Mouse (Mus musculus) c-Kit-positive CD71-negative TER-119-negative erythroid progenitor cells, embryonic 14.5 days (primary cell): ENCODE measurements around the gene Zscan26.
A peak's percentile ranks its signal among the peaks of the same experiment; 100 is the strongest.
"Not testable (repeated sequence)": the region's sequence is repeated elsewhere in the genome, so short reads cannot be mapped to it uniquely, and the experiment has no call there.

ENCODE experiments used
- DNase-seq: peaks from one replicate; pipeline ENCODE4 v3.0.0-alpha.2; 2013; ENCODE audit warnings: low read depth

Zscan26 gene

GRCm38 (mm10) chr13:21423301-21423700, 30.2 kb downstream of the Zscan26 start:
- no peak for DNase-seq

- DNase-seq: no peak
Measured at GRCm38 (mm10) chr13:21418865-21419264, 34.7 kb downstream of the Zscan26 start.

GRCm38 (mm10) chr13:21417298-21418010, 36.1 kb downstream of the Zscan26 start:
- DNase-seq: no peak

GRCm38 (mm10) chr13:21415750-21416149, 37.8 kb downstream of the Zscan26 start:
- DNase-seq: no peak

GRCm38 (mm10) chr13:21415266-21415665, 38.3 kb downstream of the Zscan26 start:
- no peak for DNase-seq

- DNase-seq: no peak
Measured at GRCm38 (mm10) chr13:21414231-21415212, 39.0 kb downstream of the Zscan26 start.

GRCm38 (mm10) chr13:21408805-21409459, 44.6 kb downstream of the Zscan26 start:
- DNase-seq: no peak

- peak; percentile 50 for DNase-seq
Measured at GRCm38 (mm10) chr13:21407969-21408804, 45.3 kb downstream of the Zscan26 start.

GRCm38 (mm10) chr13:21407341-21407740, 46.2 kb downstream of the Zscan26 start:
- DNase-seq: no peak

- no peak for DNase-seq
Measured at GRCm38 (mm10) chr13:21402848-21403247, 50.7 kb downstream of the Zscan26 start.

- DNase-seq: peak; percentile 73
Measured at GRCm38 (mm10) chr13:21402287-21402846, 51.2 kb downstream of the Zscan26 start, which contains the start of gene Zkscan3. Gene Zkscan3 (minus strand): TSS chr13:21402755.

- DNase-seq: no peak
Measured at GRCm38 (mm10) chr13:21401636-21402286, 51.8 kb downstream of the Zscan26 start.

GRCm38 (mm10) chr13:21401166-21401565, 52.4 kb downstream of the Zscan26 start:
- no peak for DNase-seq

GRCm38 (mm10) chr13:21397486-21397885, 56.0 kb downstream of the Zscan26 start:
- no peak for DNase-seq

- DNase-seq: not testable (repeated sequence)
Measured at GRCm38 (mm10) chr13:21396048-21396447, 57.5 kb downstream of the Zscan26 start.

GRCm38 (mm10) chr13:21395623-21396022, 57.9 kb downstream of the Zscan26 start:
- DNase-seq: no peak

- DNase-seq: no peak
Measured at GRCm38 (mm10) chr13:21395211-21395610, 58.3 kb downstream of the Zscan26 start.
